Mouse (Mus musculus): ENCODE data around the gene Pdlim1. TPM values are rescaled to one million over a fixed set of nuclear protein-coding genes. Genes with fewer than 3 reads are reported as not detected.

Pdlim1 gene
- total and polyA plus RNA-seq, 2 experiments, result 23.6 to 44.6 TPM

GRCm38 (mm10) chr19:40257396-40257795, 14.2 kb downstream of the Pdlim1 start:
- WGBS, result 59% methylated on average over 4 of the region's 4 CpGs
- Histone ChIP-seq H3K4me3 (ENCODE audit: insufficient read depth, low read depth, low read length) (no peak overlapping the region), H3K36me3 (ENCODE audit: control insufficient read depth, insufficient read depth, low read length) (no peaks in the 10 kb centered on the region), H3K9ac (ENCODE audit: low read depth, low read length) (no peak overlapping the region), H3K79me2 (ENCODE audit: control insufficient read depth, insufficient read depth, low read length) (peaks cover 20% of the 10 kb centered on the region), H3K4me1 (ENCODE audit: control insufficient read depth, insufficient read depth, low read length) (peaks cover 4% of the 10 kb centered on the region; the same call in 1 of the 2 replicates), H3K27me3 (ENCODE audit: control insufficient read depth, insufficient read depth, low read length) (no peaks in the 10 kb centered on the region), H3K27ac (replicated peaks; ENCODE audit: insufficient read depth, low read depth, low read length) (peak overlapping the region; percentile 2; the same call in 1 of the 2 replicates)
- no peak for TF ChIP-seq POLR2A (IDR thresholded peaks at IDR 0.05; ENCODE audit: extremely low read depth, insufficient read depth, low read length)
- no peak for TF ChIP-seq CTCF (IDR thresholded peaks at IDR 0.05; ENCODE audit: low read depth, low read length)
- DNase-seq (ENCODE audit: extremely low read depth, low read depth, low spot score), result no peak

- TF ChIP-seq CTCF (IDR thresholded peaks at IDR 0.05; ENCODE audit: low read depth, low read length) (no peak), POLR2A (IDR thresholded peaks at IDR 0.05; ENCODE audit: extremely low read depth, insufficient read depth, low read length) (no peak)
- H3K27ac ChIP-seq (replicated peaks; ENCODE audit: insufficient read depth, low read depth, low read length), result no peak overlapping the region
- no peaks in the 10 kb centered on the region for H3K27me3 ChIP-seq (ENCODE audit: control insufficient read depth, insufficient read depth, low read length)
- WGBS, result 55% methylated on average over 2 of the region's 2 CpGs
- no peak overlapping the region for H3K4me3 ChIP-seq (ENCODE audit: insufficient read depth, low read depth, low read length)
- DNase-seq (ENCODE audit: extremely low read depth, low read depth, low spot score), result no peak
- no peaks in the 10 kb centered on the region for H3K36me3 ChIP-seq (ENCODE audit: control insufficient read depth, insufficient read depth, low read length)
- H3K9ac ChIP-seq (ENCODE audit: low read depth, low read length), result no peak overlapping the region
- H3K4me1 ChIP-seq (ENCODE audit: control insufficient read depth, insufficient read depth, low read length), result peaks cover 3% of the 10 kb centered on the region; the same call in 1 of the 2 replicates
- H3K79me2 ChIP-seq (ENCODE audit: control insufficient read depth, insufficient read depth, low read length), result peaks cover 15% of the 10 kb centered on the region
These were observed 15.1 kb downstream of the Pdlim1 start for GRCm38 (mm10) chr19:40256376-40257050.

GRCm38 (mm10) chr19:40255561-40255960, 16.1 kb downstream of the Pdlim1 start:
- 67% methylated on average over 1 of the region's 1 CpGs for WGBS
- no peaks in the 10 kb centered on the region for H3K4me1 ChIP-seq (ENCODE audit: control insufficient read depth, insufficient read depth, low read length)
- no peak overlapping the region for H3K27ac ChIP-seq (replicated peaks; ENCODE audit: insufficient read depth, low read depth, low read length)
- no peak for DNase-seq (ENCODE audit: extremely low read depth, low read depth, low spot score)
- H3K4me3 ChIP-seq (ENCODE audit: insufficient read depth, low read depth, low read length), result no peak overlapping the region
- peaks cover 6% of the 10 kb centered on the region for H3K36me3 ChIP-seq (ENCODE audit: control insufficient read depth, insufficient read depth, low read length)
- H3K79me2 ChIP-seq (ENCODE audit: control insufficient read depth, insufficient read depth, low read length), result peaks cover 13% of the 10 kb centered on the region
- no peak overlapping the region for H3K9ac ChIP-seq (ENCODE audit: low read depth, low read length)
- TF ChIP-seq POLR2A (IDR thresholded peaks at IDR 0.05; ENCODE audit: extremely low read depth, insufficient read depth, low read length) (no peak), CTCF (IDR thresholded peaks at IDR 0.05; ENCODE audit: low read depth, low read length) (no peak)
- no peaks in the 10 kb centered on the region for H3K27me3 ChIP-seq (ENCODE audit: control insufficient read depth, insufficient read depth, low read length)

GRCm38 (mm10) chr19:40254741-40255140, 16.9 kb downstream of the Pdlim1 start:
- TF ChIP-seq POLR2A (IDR thresholded peaks at IDR 0.05; ENCODE audit: extremely low read depth, insufficient read depth, low read length), result no peak
- no peak for TF ChIP-seq CTCF (IDR thresholded peaks at IDR 0.05; ENCODE audit: low read depth, low read length)
- Histone ChIP-seq H3K27ac (replicated peaks; ENCODE audit: insufficient read depth, low read depth, low read length) (no peak overlapping the region), H3K4me3 (ENCODE audit: insufficient read depth, low read depth, low read length) (no peak overlapping the region), H3K36me3 (ENCODE audit: control insufficient read depth, insufficient read depth, low read length) (peaks cover 8% of the 10 kb centered on the region), H3K4me1 (ENCODE audit: control insufficient read depth, insufficient read depth, low read length) (no peaks in the 10 kb centered on the region), H3K79me2 (ENCODE audit: control insufficient read depth, insufficient read depth, low read length) (peaks cover 5% of the 10 kb centered on the region; the same call in 1 of the 2 replicates), H3K27me3 (ENCODE audit: control insufficient read depth, insufficient read depth, low read length) (no peaks in the 10 kb centered on the region), H3K9ac (ENCODE audit: low read depth, low read length) (no peak overlapping the region)
- WGBS, result 95% methylated on average over 3 of the region's 3 CpGs
- DNase-seq (ENCODE audit: extremely low read depth, low read depth, low spot score), result no peak

DNA sequence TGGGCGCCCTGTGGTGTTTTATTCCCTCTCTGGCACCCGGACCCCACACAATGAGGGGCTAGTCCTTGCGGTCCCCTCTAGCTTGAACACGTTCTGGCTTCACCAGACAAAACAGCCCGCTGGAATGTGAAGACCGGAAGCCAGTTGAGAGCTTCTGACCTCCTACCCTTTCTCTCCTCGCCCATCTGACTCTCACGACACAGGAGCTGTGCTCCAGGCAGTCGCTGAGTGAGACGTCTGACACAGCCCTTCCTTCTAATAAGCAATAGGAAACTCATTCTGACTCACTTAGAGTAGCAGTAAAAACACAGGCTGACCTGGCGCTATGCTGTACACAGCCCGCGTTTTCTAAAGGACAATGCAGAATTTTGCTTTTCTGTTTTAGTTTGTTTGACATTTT, 17.9 kb downstream of the Pdlim1 start:
- Histone ChIP-seq H3K4me3 (ENCODE audit: insufficient read depth, low read depth, low read length) (no peak overlapping the region), H3K4me1 (ENCODE audit: control insufficient read depth, insufficient read depth, low read length) (no peaks in the 10 kb centered on the region), H3K9ac (ENCODE audit: low read depth, low read length) (no peak overlapping the region), H3K79me2 (ENCODE audit: control insufficient read depth, insufficient read depth, low read length) (peaks cover 5% of the 10 kb centered on the region; the same call in 1 of the 2 replicates), H3K36me3 (ENCODE audit: control insufficient read depth, insufficient read depth, low read length) (peaks cover 8% of the 10 kb centered on the region), H3K27ac (replicated peaks; ENCODE audit: insufficient read depth, low read depth, low read length) (no peak overlapping the region), H3K27me3 (ENCODE audit: control insufficient read depth, insufficient read depth, low read length) (no peaks in the 10 kb centered on the region)
- no peak for TF ChIP-seq CTCF (IDR thresholded peaks at IDR 0.05; ENCODE audit: low read depth, low read length)
- no peak for TF ChIP-seq POLR2A (IDR thresholded peaks at IDR 0.05; ENCODE audit: extremely low read depth, insufficient read depth, low read length)
- WGBS, result 78% methylated on average over 13 of the region's 13 CpGs
- DNase-seq (ENCODE audit: extremely low read depth, low read depth, low spot score), result no peak

- Histone ChIP-seq H3K9ac (ENCODE audit: low read depth, low read length) (no peak overlapping the region), H3K27me3 (ENCODE audit: control insufficient read depth, insufficient read depth, low read length) (no peaks in the 10 kb centered on the region), H3K79me2 (ENCODE audit: control insufficient read depth, insufficient read depth, low read length) (no peaks in the 10 kb centered on the region; the same call in 1 of the 2 replicates), H3K36me3 (ENCODE audit: control insufficient read depth, insufficient read depth, low read length) (peaks cover 10% of the 10 kb centered on the region), H3K4me3 (ENCODE audit: insufficient read depth, low read depth, low read length) (no peak overlapping the region), H3K27ac (replicated peaks; ENCODE audit: insufficient read depth, low read depth, low read length) (no peak overlapping the region), H3K4me1 (ENCODE audit: control insufficient read depth, insufficient read depth, low read length) (no peaks in the 10 kb centered on the region; the same call in 1 of the 2 replicates)
- TF ChIP-seq CTCF (IDR thresholded peaks at IDR 0.05; ENCODE audit: low read depth, low read length), result no peak
- TF ChIP-seq POLR2A (IDR thresholded peaks at IDR 0.05; ENCODE audit: extremely low read depth, insufficient read depth, low read length), result no peak
- DNase-seq (ENCODE audit: extremely low read depth, low read depth, low spot score), result no peak
- WGBS, result 96% methylated on average over 4 of the region's 4 CpGs
These were observed 20.5 kb downstream of the Pdlim1 start for GRCm38 (mm10) chr19:40251115-40251514.

Data from liver, adult 2 months (tissue).